Mouse (Mus musculus) kidney, adult 18-20 months (tissue): ENCODE measurements at regions not wholly inside any gene's neighbourhood (a gene's known extent, or its start where the extent isn't known, plus 50 kb on each side); places are given as distances from the start of the nearest gene placed in this dataset.

Source experiments
- DNase-seq: peaks from one replicate; pipeline ENCODE4 v3.0.0; 2021

DNA sequence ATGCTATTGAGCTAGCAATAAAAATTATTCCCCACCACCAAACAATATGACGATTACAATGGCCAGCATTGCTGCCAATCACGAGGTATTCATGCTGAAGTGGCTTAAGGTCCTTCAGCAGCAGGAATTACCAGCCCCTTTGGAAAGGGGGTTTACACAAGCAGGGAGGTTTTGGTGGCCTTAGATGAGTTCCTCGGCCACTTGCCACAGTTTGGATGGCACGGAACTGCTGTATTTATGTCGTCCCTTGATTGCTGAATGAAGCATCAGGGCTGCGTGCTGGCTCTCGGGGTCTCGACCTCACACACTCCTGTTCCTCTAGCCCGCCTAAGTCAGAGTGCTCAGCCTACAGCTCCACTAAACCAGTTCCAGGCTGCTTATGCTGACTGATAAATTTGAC, 361.2 kb upstream of the Nfe2l3 start:
- no peak for DNase-seq

- DNase-seq, result no peak
Observed at GRCm38 (mm10) chr6:51075026-51075425, 357.4 kb upstream of the Nfe2l3 start.

DNA sequence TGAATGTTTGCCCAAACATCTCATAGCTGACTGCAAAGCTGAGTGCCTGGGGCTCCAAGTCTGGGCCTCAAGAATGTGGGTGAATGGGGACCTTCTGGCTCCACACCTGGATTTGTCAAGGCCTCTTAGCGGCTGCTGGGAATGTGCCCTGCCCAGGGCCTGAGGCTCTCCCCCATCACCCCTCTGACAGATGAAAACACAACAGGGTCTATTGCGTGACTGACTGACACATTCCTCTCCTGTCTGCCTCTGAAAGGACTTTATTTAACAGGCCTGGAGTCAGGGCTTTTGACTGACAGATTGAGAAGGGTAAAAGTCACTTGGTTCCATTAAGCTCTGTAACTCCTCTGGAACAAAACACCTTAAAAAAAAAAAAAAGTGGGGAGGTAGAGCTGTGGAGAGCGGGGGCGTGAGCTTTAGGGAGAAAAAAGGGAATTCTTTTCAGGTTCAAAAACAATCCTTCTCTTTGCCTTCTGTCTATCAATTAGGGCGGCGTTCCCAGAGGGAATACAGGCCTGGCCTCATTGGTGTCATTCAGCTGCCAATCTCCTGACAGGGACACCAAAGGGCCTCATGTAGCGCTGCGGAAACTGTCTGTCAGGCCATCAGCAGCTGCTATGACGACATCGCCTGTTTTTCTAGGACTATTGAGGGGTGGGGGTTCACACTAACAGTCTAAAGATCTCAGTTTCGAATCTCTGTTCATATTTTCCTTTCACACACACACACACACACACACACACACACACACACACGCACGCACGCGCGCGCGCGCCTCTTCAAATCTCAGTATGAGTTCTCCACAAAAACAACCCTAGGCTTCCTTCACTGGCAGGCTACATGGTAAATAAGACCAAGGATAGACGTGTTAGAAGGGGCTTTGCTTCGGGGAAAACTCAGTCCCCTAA, 355.4 kb upstream of the Nfe2l3 start:
- DNase-seq, result no peak

DNA sequence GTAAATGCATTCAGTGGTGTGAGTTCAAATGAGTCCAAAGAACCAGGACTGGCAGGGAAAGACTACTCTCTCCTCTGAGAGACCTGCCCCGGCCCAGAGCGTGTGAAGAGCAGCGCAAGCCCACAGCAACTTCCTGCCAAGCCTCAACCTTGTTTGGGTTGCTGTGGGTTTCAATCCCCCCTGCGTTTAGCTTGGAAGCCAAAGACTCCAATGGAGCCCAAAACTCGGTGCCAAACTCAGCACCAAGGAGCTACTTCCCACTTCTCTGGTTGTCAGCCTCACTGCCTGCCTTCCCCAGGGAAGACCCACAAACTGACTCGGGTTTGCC, 354.7 kb upstream of the Nfe2l3 start:
- DNase-seq, result no peak

- DNase-seq, result no peak
Observed at GRCm38 (mm10) chr6:51078353-51078966, 354.0 kb upstream of the Nfe2l3 start.

- DNase-seq, result no peak
Observed at GRCm38 (mm10) chr6:51078967-51079355, 353.5 kb upstream of the Nfe2l3 start.

- DNase-seq, result no peak
Observed at GRCm38 (mm10) chr6:51081056-51081455, 351.4 kb upstream of the Nfe2l3 start.

DNA sequence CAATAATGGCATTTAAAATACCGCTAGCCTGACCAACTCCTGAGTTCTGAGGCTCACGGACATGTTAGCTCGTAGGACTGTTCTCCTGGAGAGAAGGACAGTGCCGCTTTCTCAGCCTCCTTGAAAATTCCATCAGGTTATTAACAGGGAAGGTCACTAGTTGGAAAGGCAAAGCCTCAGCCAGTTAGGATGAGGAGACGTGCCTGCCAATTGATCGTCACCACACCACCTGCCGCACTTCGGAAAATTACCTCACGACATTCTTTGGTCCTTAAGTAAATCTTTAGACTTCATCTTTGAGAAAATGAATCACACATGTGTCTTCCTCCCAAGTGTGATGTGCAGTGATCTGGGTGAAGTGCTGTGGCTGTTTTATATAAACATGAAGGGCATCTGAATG, 347.8 kb upstream of the Nfe2l3 start:
- DNase-seq, result no peak

DNA sequence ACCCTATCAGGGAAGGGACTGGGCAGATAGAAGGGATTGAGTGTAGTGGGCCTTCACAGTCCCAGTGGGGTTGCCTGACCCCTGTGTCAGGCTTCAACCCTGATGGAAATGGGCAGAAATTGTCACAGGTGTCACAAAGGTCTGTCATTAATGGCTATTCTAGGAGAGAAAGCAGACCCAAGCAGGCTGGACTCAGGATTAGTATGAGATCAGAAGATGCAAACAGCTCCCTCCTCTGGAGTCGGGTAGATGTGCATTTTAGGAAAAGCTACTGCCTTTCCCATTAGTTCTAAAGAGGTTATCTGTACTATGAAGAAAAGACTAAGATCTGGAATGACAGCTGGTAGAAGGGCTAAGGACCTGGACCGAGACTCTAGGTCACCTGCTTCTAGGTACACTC, 346.9 kb upstream of the Nfe2l3 start:
- DNase-seq, result no peak

DNA sequence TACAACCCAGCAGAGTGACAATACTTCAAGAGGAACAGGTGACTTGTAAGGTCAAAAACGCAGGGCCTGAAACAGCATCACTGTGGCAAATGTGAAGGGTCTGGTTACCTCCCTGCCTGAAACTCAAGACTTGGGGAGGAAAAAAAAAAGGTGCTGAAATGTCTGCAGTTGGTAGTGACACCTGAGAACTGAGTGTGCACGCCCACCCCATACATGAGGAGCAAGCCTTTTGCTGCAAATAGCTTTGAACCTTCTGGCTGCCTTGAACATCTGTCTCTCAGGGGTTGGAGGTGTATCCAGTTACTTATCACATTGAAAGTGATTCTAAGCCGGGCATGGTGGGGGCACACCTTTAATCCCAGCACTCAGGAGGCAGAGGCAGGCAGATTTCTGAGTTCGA, 346.1 kb upstream of the Nfe2l3 start:
- DNase-seq, result no peak

GRCm38 (mm10) chr6:51087806-51088205, 344.7 kb upstream of the Nfe2l3 start:
- no peak for DNase-seq

GRCm38 (mm10) chr6:51088641-51089372, 343.7 kb upstream of the Nfe2l3 start:
- no peak for DNase-seq

DNA sequence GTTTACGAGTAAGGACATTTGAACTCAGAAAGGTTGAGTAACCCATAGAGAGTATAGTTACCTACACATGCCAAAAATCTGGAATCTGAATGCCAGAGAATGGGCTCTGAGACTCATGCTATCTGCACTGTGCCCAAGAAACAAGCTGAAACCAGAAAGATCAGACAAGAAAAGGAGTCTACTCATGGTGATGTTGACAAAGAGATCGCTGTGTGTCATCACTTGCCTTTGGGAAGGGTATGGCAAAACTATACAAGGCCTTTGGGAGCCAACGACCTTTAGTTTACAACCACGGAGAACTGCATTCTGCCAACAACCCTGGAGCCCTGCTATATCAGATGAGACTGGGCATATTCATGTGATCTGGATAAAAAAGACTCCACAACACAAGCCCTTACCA, 339.3 kb upstream of the Nfe2l3 start:
- DNase-seq, result no peak

DNA sequence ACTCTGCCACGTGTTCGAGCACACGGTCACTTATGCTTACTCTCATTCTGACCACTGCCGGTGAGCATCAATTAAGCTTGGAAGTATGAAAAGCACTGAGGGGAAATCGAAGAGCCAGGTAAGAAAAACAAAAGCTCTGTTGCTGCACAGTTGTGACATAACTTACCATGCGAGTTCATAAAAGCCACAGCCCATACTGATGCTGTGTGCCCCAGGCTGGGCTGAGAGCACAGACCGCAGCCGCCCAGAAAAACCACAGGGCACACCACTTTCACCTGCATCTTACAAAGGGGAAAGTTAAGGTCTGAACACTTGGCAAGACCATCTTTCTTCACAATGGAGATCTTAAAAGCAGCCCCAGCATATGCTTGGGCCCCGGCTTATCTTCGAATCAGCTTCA, 338.2 kb upstream of the Nfe2l3 start:
- no peak for DNase-seq

DNA sequence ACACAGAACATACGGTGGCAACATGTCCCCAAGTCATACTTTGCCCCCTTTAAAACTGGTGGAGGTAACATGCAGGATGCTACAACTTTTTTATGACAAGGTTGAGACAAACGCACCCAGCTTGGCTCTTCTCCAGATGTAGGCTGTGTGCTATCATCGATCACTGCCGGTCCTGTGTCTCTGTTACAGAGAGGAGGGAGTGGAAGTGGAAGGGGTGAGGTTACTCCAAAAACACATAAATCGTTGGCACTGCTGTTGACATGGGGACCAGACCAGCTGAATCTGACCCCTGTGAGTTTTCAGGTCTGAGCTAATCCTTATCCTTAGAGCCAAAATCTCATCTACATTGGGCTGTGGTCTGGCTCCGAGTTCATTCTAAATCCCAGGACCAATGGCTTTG, 335.0 kb upstream of the Nfe2l3 start:
- no peak for DNase-seq

GRCm38 (mm10) chr6:51100341-51100740, 332.1 kb upstream of the Nfe2l3 start:
- DNase-seq, result no peak

- DNase-seq, result no peak
Observed at GRCm38 (mm10) chr6:51103236-51103635, 329.2 kb upstream of the Nfe2l3 start.

DNA sequence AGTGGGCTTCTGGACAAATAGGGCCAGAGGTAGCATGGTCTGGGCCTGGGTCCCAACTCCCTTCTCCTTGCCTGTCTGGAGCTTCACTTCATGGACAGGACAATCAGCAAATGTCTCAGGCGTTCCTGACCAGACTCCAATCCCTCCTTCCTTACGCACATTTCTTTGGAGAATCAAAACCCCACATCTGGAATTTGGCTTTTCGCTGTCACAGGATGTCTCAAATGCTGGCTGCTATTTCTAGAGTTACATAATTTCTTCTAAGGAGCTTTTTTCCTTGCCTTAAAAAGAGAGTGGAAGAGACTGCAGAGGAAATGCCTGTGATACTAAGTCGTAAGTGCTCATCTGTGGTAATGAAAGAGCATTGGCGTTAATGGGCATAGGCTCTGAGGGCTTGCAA, 328.1 kb upstream of the Nfe2l3 start:
- no peak for DNase-seq

- DNase-seq, result no peak
Observed at GRCm38 (mm10) chr6:51108336-51108956, 324.0 kb upstream of the Nfe2l3 start.

DNA sequence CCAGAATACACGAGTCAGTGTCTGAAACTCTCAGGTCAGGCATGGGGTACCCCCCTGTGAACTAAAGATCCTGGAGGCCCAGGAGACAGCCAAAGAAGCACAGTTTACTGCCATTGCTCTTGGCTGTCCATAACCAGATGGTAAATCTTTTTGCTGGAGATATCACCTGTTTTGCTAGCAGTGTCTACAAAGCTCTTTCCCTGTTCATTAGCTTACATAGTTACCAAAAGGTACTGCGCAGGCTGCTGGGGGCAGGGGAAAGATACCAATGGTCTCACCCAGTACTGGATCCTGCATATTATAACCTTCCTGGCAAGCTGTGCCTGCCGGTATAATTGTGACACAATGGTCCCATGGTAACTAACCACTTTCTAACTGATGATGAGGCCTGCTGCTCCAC, 321.9 kb upstream of the Nfe2l3 start:
- no peak for DNase-seq

GRCm38 (mm10) chr6:51114604-51115333, 317.7 kb upstream of the Nfe2l3 start:
- DNase-seq, result no peak

DNA sequence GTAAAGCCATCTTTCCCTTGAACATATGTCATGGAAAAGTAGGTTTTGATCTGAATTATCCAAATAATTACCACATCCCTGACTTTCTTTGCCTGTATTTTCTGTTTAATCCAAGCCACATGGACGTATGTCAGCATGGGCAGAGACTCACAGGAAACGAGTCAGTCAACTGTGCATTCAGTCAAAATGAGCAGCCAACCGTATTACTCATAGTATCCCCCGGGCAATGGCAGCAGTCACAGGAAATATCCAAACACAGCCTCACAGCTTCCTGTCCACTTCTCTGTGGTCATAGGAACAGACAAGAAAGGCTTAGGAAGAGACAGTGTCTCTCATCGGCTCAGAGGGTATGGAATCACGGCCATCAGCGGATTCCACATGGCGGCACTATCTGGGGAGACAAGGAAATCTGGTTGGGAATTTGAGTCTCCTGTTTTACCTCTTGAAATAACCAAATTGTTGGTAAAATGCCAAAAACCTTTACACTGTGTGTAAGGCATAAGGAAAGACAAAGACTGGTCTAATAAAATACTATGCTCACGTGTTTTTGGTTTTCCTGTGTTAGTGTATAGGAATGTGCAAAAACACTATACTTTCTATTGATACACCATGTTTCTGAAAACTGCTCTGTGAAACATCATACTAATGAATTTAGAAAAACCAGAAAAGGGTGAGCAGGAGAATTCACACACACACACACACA, 313.5 kb upstream of the Nfe2l3 start:
- peak; percentile 11 for DNase-seq
